Mouse (Mus musculus) hindbrain, postnatal 0 days (tissue): ENCODE data around the gene Col9a1. TPM values are rescaled to one million over a fixed set of nuclear protein-coding genes. Genes with fewer than 3 reads are reported as not detected.
A peak's percentile ranks its signal among the peaks of the same experiment; 100 is the strongest.

Source experiments
- ATAC-seq: fragments of 200-750 bp; cut with Nextera tagmentation; 2 replicates; pipeline ENCODE4 v1.8.0; 2017; ENCODE audit warnings: mild to moderate bottlenecking, moderate TSS enrichment, moderate library complexity
- DNase-seq: peaks from one replicate; pipeline ENCODE4 v3.0.0-alpha.2; 2015; ENCODE audit warnings: low spot score
- H3K27ac ChIP-seq: fragments of 300-500 bp; sonication (generic); 2 replicates; pipeline ENCODE4 v1.5.1; 2014; ENCODE audit warnings: mild to moderate bottlenecking
- H3K27me3 ChIP-seq: fragments of 300-500 bp; sonication (generic); 2 replicates; pipeline ENCODE4 v1.6.1; 2014; ENCODE audit warnings: low read length, mixed read lengths; ENCODE audit not compliant: insufficient read depth
- H3K36me3 ChIP-seq: fragments of 300-500 bp; sonication (generic); 2 replicates; pipeline ENCODE4 v1.6.1; 2014; ENCODE audit warnings: low read length, mixed read lengths; ENCODE audit not compliant: insufficient read depth
- H3K4me1 ChIP-seq: fragments of 300-500 bp; sonication (generic); 2 replicates; pipeline ENCODE4 v1.6.1; 2014; ENCODE audit warnings: antibody characterized with exemption, low read length, mixed read lengths; ENCODE audit not compliant: insufficient read depth
- H3K4me2 ChIP-seq: fragments of 300-500 bp; sonication (generic); 2 replicates; pipeline ENCODE4 v1.6.1; 2014; ENCODE audit warnings: low read depth, mild to moderate bottlenecking, low read length, moderate library complexity, mixed read lengths
- H3K4me3 ChIP-seq: fragments of 300-500 bp; sonication (generic); 2 replicates; pipeline ENCODE4 v1.5.1; 2014; ENCODE audit warnings: low read length
- H3K9ac ChIP-seq: fragments of 300-500 bp; sonication (generic); replicated peaks from 2 replicates; pipeline ENCODE4 v1.6.1; 2014; ENCODE audit warnings: mild to moderate bottlenecking, low read length, moderate library complexity, mixed read lengths
- H3K9me3 ChIP-seq: fragments of 300-500 bp; sonication (generic); 2 replicates; pipeline ENCODE4 v1.6.1; 2016; ENCODE audit warnings: low read length, mixed read lengths
- CTCF ChIP-seq: IDR thresholded peaks from 2 replicates; pipeline ENCODE4 v1.5.1; 2016; ENCODE audit warnings: antibody characterized with exemption, control low read depth, low read depth
- WGBS: fragments of 180-500 bp; shearing (Covaris S2); extraction: QIAGEN DNeasy Blood & Tissue Kit; methylation state at CpG from one replicate; pipeline ENCODE4 v1.1.7; 2014; 5-methylcytosine and 5-hydroxymethylcytosine counted together
- polyA plus RNA-seq: library from polyadenylated mRNA; unstranded; fragments of >200 nt; fragmentation: Nextera tagmentation; extraction: Ambion mirVana; gene quantifications from 2 replicates; pipeline ENCODE4 v1.2.1, GENCODE M21; 2015
- total RNA-seq: library from RNA; depleted of rRNA; stranded (reverse); fragments of >200 nt; gene quantifications from 2 replicates; pipeline ENCODE4 v1.2.3, GENCODE M21; 2014

Gene Col9a1
- total and polyA plus RNA-seq, 2 experiments from 2014 or later, result 3.0 to 3.7 TPM

DNA sequence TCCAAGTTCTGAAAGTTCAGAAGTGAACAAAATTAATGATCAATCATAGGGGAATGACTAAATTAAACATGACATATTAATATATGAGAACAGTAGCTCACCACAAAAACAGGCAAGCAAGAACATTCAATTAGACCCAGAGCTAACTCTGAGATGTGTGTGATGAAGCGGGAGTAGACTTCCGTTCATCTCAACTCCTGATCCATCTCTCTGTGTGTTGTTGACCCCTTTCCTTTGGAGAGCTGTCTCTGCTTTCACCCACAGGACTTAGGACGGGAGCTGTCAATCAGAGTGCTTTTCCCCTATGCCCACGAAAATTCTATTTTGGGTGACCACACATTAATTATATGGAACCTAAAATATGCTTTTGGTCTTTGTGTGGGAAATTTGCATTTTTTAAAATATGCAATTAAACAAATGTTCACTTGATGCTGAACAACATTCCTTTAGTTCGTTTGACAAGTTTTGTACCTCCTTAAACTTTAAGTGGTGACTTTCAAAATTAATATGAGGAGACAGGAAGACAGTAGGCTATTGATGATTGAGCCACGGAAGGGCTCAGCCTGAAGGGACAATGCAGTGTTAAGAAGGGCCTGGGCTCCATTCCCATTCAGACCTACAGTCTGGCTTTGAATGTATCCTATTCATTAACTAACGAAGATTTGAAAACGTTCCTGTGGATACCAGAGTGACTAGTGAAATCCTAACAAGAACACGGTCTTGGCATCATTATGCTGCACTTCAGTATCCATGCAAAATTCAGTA, 34.4 kb downstream of the Col9a1 start:
- no peaks in the 10 kb centered on the region for H3K4me1 ChIP-seq
- no peaks in the 10 kb centered on the region for H3K27me3 ChIP-seq
- no peak for TF ChIP-seq CTCF
- no peak overlapping the region for H3K4me2 ChIP-seq
- no peak overlapping the region for H3K4me3 ChIP-seq
- DNase-seq, result no peak
- WGBS, result 54% methylated on average over 9 of the region's 9 CpGs
- no peak overlapping the region for H3K27ac ChIP-seq
- ATAC-seq, result no peak
- no peak overlapping the region for H3K9ac ChIP-seq
- H3K9me3 ChIP-seq, result 0 out of 2 replicates have a peak, but pooled peaks cover 2% of the 10 kb centered on the region
- no peaks in the 10 kb centered on the region for H3K36me3 ChIP-seq

DNA sequence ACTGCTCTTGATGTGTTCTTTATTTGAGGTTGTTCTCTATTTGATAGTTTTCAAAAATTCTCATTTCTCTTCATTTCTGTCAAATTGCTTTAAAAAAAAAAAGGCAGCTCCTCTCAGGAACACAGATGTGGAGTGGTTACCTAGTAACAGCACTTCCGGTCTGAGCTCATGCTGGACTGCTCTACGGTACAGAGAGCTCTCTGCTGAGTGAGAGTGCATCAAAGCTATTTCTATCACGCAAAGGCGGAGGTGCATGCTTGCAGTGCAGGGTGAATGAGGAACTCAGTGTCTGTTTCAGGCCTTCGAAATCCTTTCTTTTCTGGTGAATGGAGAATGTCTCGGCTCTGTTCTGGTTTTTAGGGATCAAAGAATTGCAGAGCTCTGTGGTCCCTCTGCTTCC, 41.6 kb downstream of the Col9a1 start:
- WGBS, result 19% methylated on average over 6 of the region's 6 CpGs
- DNase-seq (peak; percentile 45), ATAC-seq (peak; percentile 83)
- Histone ChIP-seq H3K9ac (no peak overlapping the region), H3K27ac (no peak overlapping the region), H3K4me2 (no peak overlapping the region), H3K27me3 (no peaks in the 10 kb centered on the region), H3K9me3 (no peaks in the 10 kb centered on the region), H3K4me3 (no peak overlapping the region), H3K36me3 (no peaks in the 10 kb centered on the region), H3K4me1 (no peaks in the 10 kb centered on the region)
- TF ChIP-seq CTCF, result no peak

DNA sequence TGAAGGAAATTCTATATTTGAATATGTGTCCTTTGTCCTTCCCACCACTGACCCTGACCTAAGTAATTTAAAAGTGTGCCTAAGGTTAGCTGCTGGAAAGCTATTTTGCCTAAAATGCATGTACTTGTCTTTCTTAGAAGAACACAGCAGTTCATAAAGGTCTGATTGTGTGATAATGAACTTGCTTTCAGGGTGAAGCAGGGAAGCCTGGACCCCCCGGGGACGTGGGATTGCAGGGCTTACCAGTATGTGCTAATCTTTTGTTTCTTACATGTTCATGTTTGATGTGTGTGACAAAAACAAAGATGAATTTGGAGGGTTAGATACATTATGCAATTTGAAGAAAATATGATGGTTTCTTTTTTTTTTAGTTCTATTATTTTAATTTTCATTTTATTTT, 44.8 kb downstream of the Col9a1 start:
- no peak overlapping the region for H3K9ac ChIP-seq
- no peaks in the 10 kb centered on the region for H3K36me3 ChIP-seq
- no peaks in the 10 kb centered on the region for H3K9me3 ChIP-seq
- no peak for TF ChIP-seq CTCF
- H3K4me2 ChIP-seq, result no peak overlapping the region
- H3K4me3 ChIP-seq, result no peak overlapping the region
- 80% methylated on average over 2 of the region's 2 CpGs for WGBS
- H3K27me3 ChIP-seq, result no peaks in the 10 kb centered on the region
- no peak overlapping the region for H3K27ac ChIP-seq
- H3K4me1 ChIP-seq, result no peaks in the 10 kb centered on the region
- ATAC-seq (no peak), DNase-seq (no peak)

DNA sequence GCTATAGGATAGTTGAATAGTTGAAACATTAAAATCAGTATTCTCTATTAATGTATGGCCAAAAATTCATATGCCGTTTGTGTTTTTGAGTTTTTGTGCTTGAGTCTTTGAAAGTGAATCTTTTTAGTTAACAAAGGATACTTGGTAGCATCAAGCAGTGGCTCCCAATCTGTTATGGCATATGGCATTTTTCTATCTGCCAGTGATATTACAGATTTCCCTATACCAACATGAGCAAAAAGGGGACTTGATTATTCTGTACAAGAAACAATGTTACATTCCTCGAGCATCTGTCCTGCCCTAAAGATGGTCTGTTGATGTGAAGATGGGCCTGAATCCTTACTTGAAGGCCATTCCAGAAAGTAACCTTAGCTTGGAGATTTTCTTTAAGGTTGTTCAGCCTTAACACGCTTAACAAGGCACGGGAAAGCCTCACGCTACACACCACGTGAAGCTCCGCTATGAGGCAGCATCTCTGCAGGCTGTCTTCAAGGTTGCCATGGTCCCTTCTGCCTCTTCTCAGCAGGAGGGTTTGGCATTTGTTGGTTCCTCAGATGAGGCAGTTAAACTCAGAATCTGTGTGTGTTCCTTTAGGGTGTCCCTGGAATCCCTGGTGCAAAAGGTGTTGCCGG, 45.7 kb downstream of the Col9a1 start:
- ATAC-seq (no peak), DNase-seq (peak; percentile 66)
- TF ChIP-seq CTCF, result no peak
- no peaks in the 10 kb centered on the region for H3K9me3 ChIP-seq
- H3K4me3 ChIP-seq, result no peak overlapping the region
- H3K27me3 ChIP-seq, result no peaks in the 10 kb centered on the region
- H3K36me3 ChIP-seq, result no peaks in the 10 kb centered on the region
- 67% methylated on average over 8 of the region's 8 CpGs for WGBS
- H3K4me2 ChIP-seq, result no peak overlapping the region
- H3K4me1 ChIP-seq, result no peaks in the 10 kb centered on the region
- peak overlapping the region; percentile 48; the same call in 1 of the 2 replicates for H3K27ac ChIP-seq
- no peak overlapping the region for H3K9ac ChIP-seq

DNA sequence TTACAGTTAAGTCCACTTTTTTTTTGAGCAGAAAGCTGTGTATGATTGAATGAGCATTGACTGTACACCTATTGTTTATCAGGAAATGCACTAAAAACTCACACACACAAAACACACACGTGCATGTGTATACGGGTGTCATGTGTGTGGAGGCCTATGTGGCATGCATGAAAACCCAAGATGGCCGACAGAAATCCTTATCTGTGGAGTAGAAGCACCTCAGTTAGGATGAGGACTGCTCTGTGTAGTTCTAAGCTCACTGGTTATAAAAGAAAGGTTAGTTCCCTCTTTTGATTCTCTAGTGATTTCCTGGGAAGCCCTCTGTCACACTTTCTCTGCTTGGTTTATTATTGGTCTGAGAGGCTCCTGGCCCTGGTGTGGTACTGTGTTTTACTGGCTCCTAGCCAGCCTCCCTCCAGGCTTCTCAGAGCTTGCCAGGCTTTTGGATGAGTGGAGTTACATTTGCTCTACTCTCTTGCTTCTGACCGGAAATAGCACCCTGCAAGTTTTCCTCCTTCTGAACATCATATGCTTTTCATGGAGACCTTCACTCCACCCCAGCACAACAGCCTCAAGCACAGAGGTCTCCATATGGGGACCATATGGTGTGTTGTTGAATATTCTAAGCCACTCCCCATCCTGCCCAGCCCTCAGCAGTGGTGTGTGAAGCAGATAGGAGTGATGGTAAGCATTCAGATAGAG, 48.6 kb downstream of the Col9a1 start:
- Histone ChIP-seq H3K4me3 (no peak overlapping the region), H3K9me3 (no peaks in the 10 kb centered on the region), H3K4me2 (no peak overlapping the region), H3K27me3 (no peaks in the 10 kb centered on the region), H3K27ac (peak overlapping the region; percentile 51; the same call in 1 of the 2 replicates), H3K9ac (no peak overlapping the region), H3K36me3 (no peaks in the 10 kb centered on the region), H3K4me1 (no peaks in the 10 kb centered on the region)
- ATAC-seq (peak; percentile 88), DNase-seq (peak; percentile 84)
- WGBS, result 66% methylated on average over 4 of the region's 4 CpGs
- TF ChIP-seq CTCF, result no peak

DNA sequence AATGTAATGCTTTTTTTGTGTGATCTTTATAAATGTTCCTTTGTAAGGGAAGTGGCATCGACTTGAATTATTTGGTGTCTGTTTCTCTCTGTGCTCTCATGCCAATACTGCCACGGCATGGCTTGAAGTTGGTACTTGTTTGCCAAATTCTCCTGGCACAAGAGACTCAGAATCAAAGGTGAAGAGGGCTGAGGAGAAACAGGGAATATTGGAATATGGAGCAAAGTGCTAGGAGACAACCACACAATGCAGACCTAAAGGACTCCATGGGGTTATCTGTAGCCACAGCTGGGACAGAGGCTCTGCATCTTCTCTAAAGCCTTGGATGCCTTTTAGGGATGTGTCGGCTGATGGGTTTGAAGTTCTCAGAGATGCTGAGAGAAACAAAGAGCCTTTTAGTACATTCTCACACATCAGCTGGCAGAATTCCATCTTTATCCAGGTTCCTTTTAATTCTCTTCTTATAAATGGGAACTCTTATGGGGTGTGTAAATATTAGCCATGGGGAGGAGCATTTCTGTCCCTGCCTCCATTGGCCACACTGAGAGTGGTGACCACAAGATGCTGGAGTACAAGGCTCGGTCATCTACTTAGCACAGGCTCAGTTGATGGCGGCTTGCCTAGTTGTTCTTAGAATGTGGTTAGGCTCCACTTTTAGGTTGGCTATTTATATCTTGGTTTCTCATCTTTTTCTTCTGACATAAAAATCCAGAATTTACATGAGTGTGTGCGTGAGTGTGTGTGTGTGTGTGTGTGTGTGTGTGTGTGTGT, 49.7 kb downstream of the Col9a1 start:
- H3K9me3 ChIP-seq, result no peaks in the 10 kb centered on the region
- H3K4me1 ChIP-seq, result no peaks in the 10 kb centered on the region
- H3K4me3 ChIP-seq, result no peak overlapping the region
- no peak for ATAC-seq
- H3K36me3 ChIP-seq, result no peaks in the 10 kb centered on the region
- no peak overlapping the region for H3K9ac ChIP-seq
- no peaks in the 10 kb centered on the region for H3K27me3 ChIP-seq
- no peak for TF ChIP-seq CTCF
- WGBS, result 58% methylated on average over 6 of the region's 6 CpGs
- peak; percentile 30 for DNase-seq
- no peak overlapping the region for H3K27ac ChIP-seq
- no peak overlapping the region for H3K4me2 ChIP-seq
